Mouse (Mus musculus): ENCODE data around the gene Dennd1c. TPM values are rescaled to one million over a fixed set of nuclear protein-coding genes. Genes with fewer than 3 reads are reported as not detected.

Dennd1c gene
- polyA plus RNA-seq, 1 experiment from 2014 or later, result 1.6 TPM

GRCm38 (mm10) chr17:57108040-57108665 lies 29.8 kb upstream of the Dennd1c start:
- 64% methylated on average over 7 of the region's 7 CpGs for WGBS (ENCODE audit: insufficient replicate concordance)
- H3K4me2 ChIP-seq, result no peak overlapping the region
- no peak overlapping the region for H3K27ac ChIP-seq
- H3K4me1 ChIP-seq (replicated peaks), result peaks cover 18% of the 10 kb centered on the region
- no peak for DNase-seq
- no peak overlapping the region for H3K9ac ChIP-seq
- no peak for ATAC-seq (ENCODE audit: low read depth)
- no peak overlapping the region for H3K4me3 ChIP-seq (replicated peaks)
- H3K9me3 ChIP-seq (replicated peaks), result no peaks in the 10 kb centered on the region
- H3K36me3 ChIP-seq, result no peaks in the 10 kb centered on the region
- peaks cover 34% of the 10 kb centered on the region for H3K27me3 ChIP-seq

GRCm38 (mm10) chr17:57107064-57107463 lies 28.8 kb upstream of the Dennd1c start:
- no peaks in the 10 kb centered on the region for H3K36me3 ChIP-seq
- H3K4me1 ChIP-seq (replicated peaks), result peaks cover 18% of the 10 kb centered on the region
- ATAC-seq (ENCODE audit: low read depth) (no peak), DNase-seq (no peak)
- H3K27me3 ChIP-seq, result peaks cover 34% of the 10 kb centered on the region
- H3K4me3 ChIP-seq (replicated peaks), result no peak overlapping the region
- H3K9ac ChIP-seq, result no peak overlapping the region
- WGBS (ENCODE audit: insufficient replicate concordance), result 57% methylated on average over 5 of the region's 5 CpGs
- H3K4me2 ChIP-seq, result no peak overlapping the region
- H3K9me3 ChIP-seq (replicated peaks), result no peaks in the 10 kb centered on the region
- no peak overlapping the region for H3K27ac ChIP-seq

DNA sequence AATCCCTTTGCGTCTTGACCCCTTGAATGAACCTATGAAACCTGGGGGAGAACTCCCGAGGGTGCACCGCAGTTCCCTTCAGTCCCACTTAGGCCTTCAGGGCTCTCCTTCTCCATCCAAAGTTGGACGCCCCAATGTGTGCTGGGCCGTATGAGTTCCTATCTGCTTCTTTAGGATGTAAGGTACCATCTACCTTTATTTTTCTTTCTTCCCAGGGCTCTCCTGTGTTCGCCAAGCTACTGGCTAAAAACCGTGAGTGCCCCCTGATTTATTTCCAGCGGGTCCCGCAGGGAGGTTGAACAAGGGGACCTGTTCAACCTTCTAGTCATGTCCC lies 27.7 kb upstream of the Dennd1c start:
- Histone ChIP-seq H3K9me3 (replicated peaks) (no peaks in the 10 kb centered on the region), H3K4me2 (peak overlapping the region; percentile 75), H3K27me3 (peaks cover 34% of the 10 kb centered on the region), H3K36me3 (no peaks in the 10 kb centered on the region), H3K9ac (no peak overlapping the region), H3K4me3 (replicated peaks) (peak overlapping the region; percentile 57; the same call in 1 of the 2 replicates), H3K4me1 (replicated peaks) (peaks cover 18% of the 10 kb centered on the region), H3K27ac (no peak overlapping the region)
- ATAC-seq (ENCODE audit: low read depth), result no peak
- no peak for DNase-seq
- 23% methylated on average over 9 of the region's 9 CpGs for WGBS (ENCODE audit: insufficient replicate concordance)

GRCm38 (mm10) chr17:57105181-57106034 lies 27.1 kb upstream of the Dennd1c start, which contains the start of gene Tnfsf9:
TSS of gene Tnfsf9 (plus strand) at chr17:57105325.
- Histone ChIP-seq H3K9ac (peak within 1 kb of the TSS; percentile 62), H3K27ac (no peak within 1 kb of the TSS), H3K4me3 (replicated peaks) (peak within 1 kb of the TSS; percentile 57), H3K27me3 (peaks cover 34% of the 10 kb centered on the region), H3K36me3 (no peaks in the 10 kb centered on the region), H3K4me2 (peak within 1 kb of the TSS; percentile 75), H3K4me1 (replicated peaks) (peaks cover 18% of the 10 kb centered on the region), H3K9me3 (replicated peaks) (no peaks in the 10 kb centered on the region)
- ATAC-seq (ENCODE audit: low read depth), result peak; percentile 42
- DNase-seq, result no peak
- under 1% methylated on average over 58 of the region's 61 CpGs for WGBS (ENCODE audit: insufficient replicate concordance)

DNA sequence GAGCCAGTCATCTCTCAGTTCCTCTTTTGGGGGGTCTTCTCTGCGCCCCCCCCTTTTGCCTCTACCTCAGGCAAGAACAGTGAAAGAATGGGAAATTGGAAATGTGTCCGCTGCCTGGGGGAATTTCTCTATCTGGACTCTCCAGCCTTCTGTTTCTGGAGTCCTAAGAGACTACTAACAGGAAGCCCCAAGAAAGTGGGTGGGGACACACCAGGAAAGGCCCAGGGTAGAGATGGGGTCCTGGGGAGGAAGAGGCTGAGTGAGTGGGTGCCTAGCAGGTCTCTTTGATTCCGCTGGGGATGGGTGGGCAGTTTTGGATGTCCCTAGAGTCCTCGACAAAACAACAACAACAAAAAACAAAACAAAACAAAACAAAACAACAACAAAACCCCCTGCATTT lies 26.2 kb upstream of the Dennd1c start:
- no peaks in the 10 kb centered on the region for H3K9me3 ChIP-seq (replicated peaks)
- H3K4me1 ChIP-seq (replicated peaks), result peaks cover 22% of the 10 kb centered on the region
- peak overlapping the region; percentile 75 for H3K4me2 ChIP-seq
- WGBS (ENCODE audit: insufficient replicate concordance), result 29% methylated on average over 4 of the region's 4 CpGs
- H3K27ac ChIP-seq, result no peak overlapping the region
- 0 out of 2 replicates have a peak overlapping the region, but pooled peaks have one; percentile 26 for H3K9ac ChIP-seq
- DNase-seq (no peak), ATAC-seq (ENCODE audit: low read depth) (no peak)
- H3K36me3 ChIP-seq, result no peaks in the 10 kb centered on the region
- peaks cover 34% of the 10 kb centered on the region for H3K27me3 ChIP-seq
- H3K4me3 ChIP-seq (replicated peaks), result peak overlapping the region; percentile 57; the same call in 1 of the 2 replicates

DNA sequence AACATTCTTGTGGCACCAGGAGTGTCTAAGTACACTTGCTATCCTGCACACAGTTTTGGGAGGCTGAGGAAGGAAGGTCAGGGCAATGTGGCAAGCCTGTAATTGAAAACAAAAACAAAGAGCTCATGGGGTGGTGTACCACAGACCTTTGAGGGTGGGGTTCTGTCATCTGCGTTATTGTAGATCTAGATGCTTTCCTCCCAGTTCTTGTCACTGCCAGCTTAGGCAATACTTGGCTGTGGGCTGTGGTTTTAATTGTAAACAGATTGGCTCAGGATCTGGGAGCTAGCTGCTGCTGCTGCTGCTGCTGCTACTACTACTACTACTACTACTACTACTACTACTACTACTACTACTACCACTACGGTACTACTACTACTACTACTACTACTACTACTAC lies 24.0 kb upstream of the Dennd1c start:
- DNase-seq (no peak), ATAC-seq (ENCODE audit: low read depth) (no peak)
- 57% methylated on average over 2 of the region's 2 CpGs for WGBS (ENCODE audit: insufficient replicate concordance)
- peaks cover 34% of the 10 kb centered on the region for H3K27me3 ChIP-seq
- no peaks in the 10 kb centered on the region for H3K36me3 ChIP-seq
- no peak overlapping the region for H3K4me2 ChIP-seq
- peaks cover 26% of the 10 kb centered on the region for H3K4me1 ChIP-seq (replicated peaks)
- no peaks in the 10 kb centered on the region for H3K9me3 ChIP-seq (replicated peaks)
- no peak overlapping the region for H3K9ac ChIP-seq
- H3K4me3 ChIP-seq (replicated peaks), result no peak overlapping the region
- H3K27ac ChIP-seq, result no peak overlapping the region

GRCm38 (mm10) chr17:57099629-57100325 lies 21.5 kb upstream of the Dennd1c start:
- no peak overlapping the region for H3K27ac ChIP-seq
- DNase-seq, result peak; percentile 65
- H3K4me2 ChIP-seq, result peak overlapping the region; percentile 37

DNA sequence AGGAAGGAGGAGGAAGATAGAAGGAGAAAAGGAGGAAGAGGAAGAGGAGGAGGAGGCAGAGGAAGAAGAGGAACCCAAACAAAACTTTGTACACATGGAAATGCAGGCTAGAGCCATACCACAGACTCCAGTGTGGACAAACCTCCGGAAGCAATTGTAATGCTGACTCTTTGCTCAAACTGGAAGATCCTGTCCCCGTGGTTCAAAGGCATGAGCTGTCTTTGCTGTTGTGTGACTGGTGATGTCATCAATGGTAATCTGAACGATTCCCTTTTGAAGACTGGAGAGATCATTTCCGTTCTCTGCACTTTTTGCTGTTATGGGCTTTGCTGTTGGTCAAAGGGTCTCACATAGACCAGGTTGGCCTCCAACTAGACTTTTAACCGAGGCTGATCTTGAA lies 20.0 kb upstream of the Dennd1c start:
- Histone ChIP-seq H3K4me3 (replicated peaks) (no peak overlapping the region), H3K36me3 (no peaks in the 10 kb centered on the region), H3K4me2 (no peak overlapping the region), H3K4me1 (replicated peaks) (peaks cover 18% of the 10 kb centered on the region), H3K27me3 (no peaks in the 10 kb centered on the region; the same call in 1 of the 2 replicates), H3K9me3 (replicated peaks) (no peaks in the 10 kb centered on the region), H3K9ac (no peak overlapping the region), H3K27ac (no peak overlapping the region)
- DNase-seq (no peak), ATAC-seq (ENCODE audit: low read depth) (no peak)
- 54% methylated on average over 5 of the region's 5 CpGs for WGBS (ENCODE audit: insufficient replicate concordance)

More at GRCm38 (mm10) chr17:57099629-57100325, 21.5 kb upstream of the Dennd1c start:
- Histone ChIP-seq H3K9me3 (replicated peaks) (no peaks in the 10 kb centered on the region), H3K27me3 (peaks cover 12% of the 10 kb centered on the region), H3K4me3 (replicated peaks) (no peak overlapping the region; the same call in 1 of the 2 replicates), H3K9ac (no peak overlapping the region), H3K4me1 (replicated peaks) (peaks cover 24% of the 10 kb centered on the region), H3K36me3 (no peaks in the 10 kb centered on the region)
- ATAC-seq (ENCODE audit: low read depth), result peak; percentile 68
- 5% methylated on average over 10 of the region's 10 CpGs for WGBS (ENCODE audit: insufficient replicate concordance)

DNA sequence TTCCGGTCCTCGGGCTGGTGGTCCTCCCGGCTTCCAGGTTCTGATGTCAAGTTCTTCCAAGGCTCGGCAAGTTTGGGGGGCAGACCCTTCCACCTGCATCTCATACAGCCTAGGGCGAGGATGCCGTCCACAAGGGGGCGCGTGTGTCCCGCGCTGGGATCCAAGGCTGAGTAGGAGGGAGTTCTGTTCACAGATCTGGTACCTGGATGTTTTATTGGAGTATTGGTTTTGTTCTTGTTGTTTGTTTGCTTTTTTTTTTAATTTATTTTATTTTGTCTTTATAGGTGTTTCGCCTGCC lies 18.3 kb upstream of the Dennd1c start:
- no peaks in the 10 kb centered on the region for H3K9me3 ChIP-seq (replicated peaks)
- H3K27ac ChIP-seq, result no peak overlapping the region
- no peaks in the 10 kb centered on the region for H3K36me3 ChIP-seq
- peak overlapping the region; percentile 12; the same call in 1 of the 2 replicates for H3K4me3 ChIP-seq (replicated peaks)
- no peak overlapping the region for H3K9ac ChIP-seq
- H3K4me2 ChIP-seq, result peak overlapping the region; percentile 36
- ATAC-seq (ENCODE audit: low read depth), result peak; percentile 71
- no peaks in the 10 kb centered on the region for H3K27me3 ChIP-seq
- DNase-seq, result peak; percentile 63
- WGBS (ENCODE audit: insufficient replicate concordance), result 0% methylated on average over 11 of the region's 11 CpGs
- H3K4me1 ChIP-seq (replicated peaks), result peaks cover 18% of the 10 kb centered on the region

GRCm38 (mm10) chr17:57095855-57096622 lies 17.7 kb upstream of the Dennd1c start:
- no peaks in the 10 kb centered on the region for H3K9me3 ChIP-seq (replicated peaks)
- DNase-seq (peak; percentile 31), ATAC-seq (ENCODE audit: low read depth) (peak; percentile 61)
- peak overlapping the region; percentile 36 for H3K4me2 ChIP-seq
- no peaks in the 10 kb centered on the region for H3K36me3 ChIP-seq
- H3K9ac ChIP-seq, result no peak overlapping the region
- peak overlapping the region; percentile 12; the same call in 1 of the 2 replicates for H3K4me3 ChIP-seq (replicated peaks)
- peaks cover 18% of the 10 kb centered on the region for H3K4me1 ChIP-seq (replicated peaks)
- H3K27me3 ChIP-seq, result no peaks in the 10 kb centered on the region
- H3K27ac ChIP-seq, result no peak overlapping the region
- 4% methylated on average over 18 of the region's 19 CpGs for WGBS (ENCODE audit: insufficient replicate concordance)

DNA sequence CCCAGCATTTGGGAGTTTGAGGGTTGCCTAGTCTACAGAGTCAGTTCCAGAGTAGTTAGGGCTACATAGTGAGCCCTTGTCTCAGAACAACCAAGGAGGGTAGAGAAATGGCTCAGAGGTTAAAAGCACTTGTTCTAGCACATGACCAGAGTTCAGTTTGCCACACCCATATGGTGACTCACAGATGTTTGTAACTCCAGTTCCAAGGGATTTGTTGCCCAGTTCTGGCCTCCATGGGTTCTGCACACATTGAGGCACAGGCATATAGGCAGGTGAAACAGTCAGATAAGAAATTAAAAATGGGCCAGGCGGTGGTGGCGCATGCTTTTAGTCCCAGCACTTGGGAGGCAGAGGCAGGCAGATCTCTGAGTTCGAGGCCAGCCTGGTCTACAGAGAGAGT lies 15.9 kb upstream of the Dennd1c start:
- H3K36me3 ChIP-seq, result no peaks in the 10 kb centered on the region
- no peak overlapping the region for H3K27ac ChIP-seq
- DNase-seq (no peak), ATAC-seq (ENCODE audit: low read depth) (peak; percentile 40)
- no peak overlapping the region for H3K9ac ChIP-seq
- H3K4me3 ChIP-seq (replicated peaks), result no peak overlapping the region
- no peaks in the 10 kb centered on the region for H3K9me3 ChIP-seq (replicated peaks)
- H3K4me2 ChIP-seq, result no peak overlapping the region
- 59% methylated on average over 3 of the region's 3 CpGs for WGBS (ENCODE audit: insufficient replicate concordance)
- H3K4me1 ChIP-seq (replicated peaks), result peaks cover 9% of the 10 kb centered on the region
- peaks cover 6% of the 10 kb centered on the region for H3K27me3 ChIP-seq
